Mouse (Mus musculus): ENCODE data around the gene Hivep3. TPM values are rescaled to one million over a fixed set of nuclear protein-coding genes. Genes with fewer than 3 reads are reported as not detected.

Gene Hivep3
- polyA plus RNA-seq, 1 experiment from 2014 or later = 5.7 TPM

GRCm38 (mm10) chr4:119972375-119972774 lies 238.8 kb downstream of the Hivep3 start:
- Histone ChIP-seq H3K9ac (ENCODE audit: low read length) (no peak overlapping the region), H3K9me3 (ENCODE audit: control insufficient read depth, low read length) (no peaks in the 10 kb centered on the region), H3K4me3 (ENCODE audit: low read depth, low read length) (no peak overlapping the region), H3K36me3 (ENCODE audit: control insufficient read depth, insufficient read depth, low read length) (no peaks in the 10 kb centered on the region), H3K27me3 (ENCODE audit: control insufficient read depth, insufficient read depth, low read length) (no peaks in the 10 kb centered on the region), H3K4me2 (ENCODE audit: low read depth) (no peak overlapping the region), H3K27ac (ENCODE audit: low read depth, low read length) (no peak overlapping the region), H3K4me1 (ENCODE audit: control insufficient read depth, insufficient read depth, low read length) (peaks cover 2% of the 10 kb centered on the region; the same call in 1 of the 2 replicates)
- ATAC-seq (ENCODE audit: insufficient read depth, low FRiP score, low TSS enrichment) (no peak), DNase-seq (ENCODE audit: low spot score) (no peak)
- 82% methylated on average over 6 of the region's 6 CpGs for WGBS

DNA sequence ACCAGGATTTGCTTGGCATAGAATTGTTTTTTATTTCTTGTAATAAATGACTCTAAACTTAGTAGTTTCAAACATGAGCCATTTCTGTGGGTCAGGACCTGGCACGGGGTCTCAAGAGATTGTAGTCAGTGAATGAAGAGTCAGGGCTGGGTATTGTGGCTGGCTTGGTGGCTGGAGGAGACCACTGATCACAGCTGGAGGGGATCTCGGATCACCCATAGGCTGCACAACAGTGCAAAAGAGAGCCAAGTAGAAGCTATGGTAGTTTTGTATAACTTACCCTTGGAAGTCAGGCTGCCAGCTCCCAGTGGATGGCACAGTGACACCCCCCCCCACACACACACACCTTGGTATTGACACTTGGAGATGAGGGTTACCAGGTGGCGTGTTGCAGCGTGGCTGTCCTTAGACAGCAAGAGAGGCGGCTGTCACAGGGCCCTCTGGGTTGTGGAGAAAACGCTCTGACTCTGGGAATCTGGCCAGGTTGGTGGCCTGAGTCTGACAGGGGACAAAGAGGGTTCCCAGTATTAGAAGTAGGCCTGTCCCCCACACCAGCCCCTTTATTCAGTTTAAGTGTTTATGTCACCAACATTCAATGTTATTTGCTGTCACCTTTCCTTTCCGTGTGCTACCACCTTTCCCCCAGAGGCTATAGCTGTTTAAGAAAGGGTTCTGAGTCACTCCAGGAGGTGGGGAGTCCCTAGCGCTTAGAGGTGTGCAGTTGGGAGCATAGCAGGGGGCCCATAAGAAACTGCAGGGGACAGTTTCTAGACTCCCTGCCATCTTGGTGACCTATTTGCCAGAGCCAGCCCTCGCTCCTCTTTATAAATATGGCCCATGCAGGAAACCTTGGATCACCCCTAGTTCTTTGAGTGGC lies 240.4 kb downstream of the Hivep3 start:
- H3K27ac ChIP-seq (ENCODE audit: low read depth, low read length) = no peak overlapping the region
- H3K4me2 ChIP-seq (ENCODE audit: low read depth) = no peak overlapping the region
- no peaks in the 10 kb centered on the region for H3K27me3 ChIP-seq (ENCODE audit: control insufficient read depth, insufficient read depth, low read length)
- no peaks in the 10 kb centered on the region for H3K9me3 ChIP-seq (ENCODE audit: control insufficient read depth, low read length)
- peaks cover 2% of the 10 kb centered on the region; the same call in 1 of the 2 replicates for H3K4me1 ChIP-seq (ENCODE audit: control insufficient read depth, insufficient read depth, low read length)
- 82% methylated on average over 9 of the region's 9 CpGs for WGBS
- DNase-seq (ENCODE audit: low spot score) (no peak), ATAC-seq (ENCODE audit: insufficient read depth, low FRiP score, low TSS enrichment) (no peak)
- H3K9ac ChIP-seq (ENCODE audit: low read length) = no peak overlapping the region
- H3K36me3 ChIP-seq (ENCODE audit: control insufficient read depth, insufficient read depth, low read length) = no peaks in the 10 kb centered on the region
- no peak overlapping the region for H3K4me3 ChIP-seq (ENCODE audit: low read depth, low read length)

DNA sequence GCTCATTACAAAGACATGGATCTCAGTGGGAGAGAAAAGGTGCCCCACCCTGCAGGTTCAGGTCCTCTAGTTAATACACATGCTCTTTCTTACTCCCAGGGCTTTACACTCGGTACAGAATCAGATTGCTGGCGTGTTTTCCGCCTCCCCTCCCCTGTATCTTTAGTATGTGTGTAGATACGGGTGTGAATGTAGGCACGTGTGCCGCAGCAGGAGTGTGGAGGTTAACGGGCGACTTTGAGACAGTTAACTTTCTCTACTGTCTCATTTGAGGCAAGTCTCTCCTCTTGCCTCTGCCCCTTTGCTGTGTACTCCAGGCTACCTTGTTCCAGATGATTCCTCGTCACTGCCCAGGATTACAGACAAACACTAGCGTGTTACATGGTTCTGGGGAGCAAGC lies 241.7 kb downstream of the Hivep3 start:
- WGBS = 88% methylated on average over 10 of the region's 10 CpGs
- no peak for ATAC-seq (ENCODE audit: insufficient read depth, low FRiP score, low TSS enrichment)

DNA sequence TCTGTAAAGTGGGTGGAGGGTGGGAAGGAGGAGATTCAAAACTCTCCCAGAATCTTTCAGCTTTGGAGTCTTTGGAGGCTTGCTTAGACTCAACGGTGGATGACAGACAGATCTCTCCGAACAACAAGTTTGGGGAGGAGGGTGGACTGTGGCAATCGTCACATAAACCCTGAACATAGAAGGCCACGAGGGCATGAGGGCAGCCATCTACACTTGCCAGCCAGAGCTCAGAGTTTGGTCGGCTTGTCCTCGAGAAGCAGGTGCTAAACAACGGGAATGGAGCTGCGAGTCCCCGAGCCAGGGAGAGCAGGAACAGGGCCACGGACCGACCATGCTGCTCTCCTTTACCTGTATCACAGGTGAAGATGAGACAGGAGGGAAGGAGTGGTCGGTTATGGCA lies 242.2 kb downstream of the Hivep3 start:
- H3K4me1 ChIP-seq (ENCODE audit: control insufficient read depth, insufficient read depth, low read length) = no peaks in the 10 kb centered on the region; the same call in 1 of the 2 replicates
- H3K9ac ChIP-seq (ENCODE audit: low read length) = no peak overlapping the region
- no peak overlapping the region for H3K27ac ChIP-seq (ENCODE audit: low read depth, low read length)
- ATAC-seq (ENCODE audit: insufficient read depth, low FRiP score, low TSS enrichment) (no peak), DNase-seq (ENCODE audit: low spot score) (no peak)
- 72% methylated on average over 12 of the region's 12 CpGs for WGBS
- H3K36me3 ChIP-seq (ENCODE audit: control insufficient read depth, insufficient read depth, low read length) = no peaks in the 10 kb centered on the region
- no peak overlapping the region for H3K4me2 ChIP-seq (ENCODE audit: low read depth)
- no peaks in the 10 kb centered on the region for H3K9me3 ChIP-seq (ENCODE audit: control insufficient read depth, low read length)
- no peaks in the 10 kb centered on the region for H3K27me3 ChIP-seq (ENCODE audit: control insufficient read depth, insufficient read depth, low read length)
- no peak overlapping the region for H3K4me3 ChIP-seq (ENCODE audit: low read depth, low read length)

More for the DNA sequence above, 241.7 kb downstream of the Hivep3 start:
- H3K4me1 ChIP-seq (ENCODE audit: control insufficient read depth, insufficient read depth, low read length) = no peaks in the 10 kb centered on the region; the same call in 1 of the 2 replicates
- H3K27me3 ChIP-seq (ENCODE audit: control insufficient read depth, insufficient read depth, low read length) = no peaks in the 10 kb centered on the region
- no peaks in the 10 kb centered on the region for H3K9me3 ChIP-seq (ENCODE audit: control insufficient read depth, low read length)
- no peak overlapping the region for H3K27ac ChIP-seq (ENCODE audit: low read depth, low read length)
- H3K4me2 ChIP-seq (ENCODE audit: low read depth) = no peak overlapping the region
- DNase-seq (ENCODE audit: low spot score) = no peak
- H3K4me3 ChIP-seq (ENCODE audit: low read depth, low read length) = no peak overlapping the region
- no peaks in the 10 kb centered on the region for H3K36me3 ChIP-seq (ENCODE audit: control insufficient read depth, insufficient read depth, low read length)
- no peak overlapping the region for H3K9ac ChIP-seq (ENCODE audit: low read length)

DNA sequence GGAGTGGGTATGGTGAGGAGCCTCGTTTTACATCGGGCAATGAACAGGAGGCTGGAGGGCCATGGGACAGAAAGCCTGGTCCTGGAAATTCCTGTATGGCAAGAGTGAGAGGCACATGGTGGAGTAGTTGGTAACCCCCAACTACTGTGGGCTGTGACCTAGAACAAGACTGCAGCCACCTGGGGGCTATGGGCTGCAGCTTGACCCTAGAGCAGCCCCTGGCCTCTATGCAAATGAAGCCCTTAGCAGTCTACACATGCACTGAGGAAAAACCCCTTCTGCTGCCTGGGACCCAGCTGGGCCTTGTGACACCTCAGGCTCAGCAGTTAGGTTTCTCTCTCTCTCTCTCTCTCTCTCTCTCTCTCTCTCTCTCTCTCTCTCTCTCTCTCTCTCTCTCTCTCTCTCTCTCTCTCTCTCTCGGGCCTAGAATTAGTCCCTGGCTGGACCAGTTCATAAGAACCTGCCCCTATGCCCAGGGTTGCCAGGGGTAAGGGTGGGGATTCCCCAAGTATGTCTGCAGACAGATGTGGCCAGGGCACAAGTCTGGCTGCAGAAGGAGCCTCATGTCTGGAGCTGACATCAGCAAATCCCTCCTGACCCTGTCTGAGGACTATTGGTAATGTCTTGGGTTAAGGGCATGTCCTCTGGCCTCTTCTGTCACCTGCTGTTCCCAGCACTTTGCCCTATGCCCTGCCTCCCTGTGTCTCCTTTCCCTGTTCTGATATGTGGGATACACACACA lies 243.0 kb downstream of the Hivep3 start:
- H3K4me3 ChIP-seq (ENCODE audit: low read depth, low read length) = no peak overlapping the region
- H3K4me2 ChIP-seq (ENCODE audit: low read depth) = no peak overlapping the region
- no peak for ATAC-seq (ENCODE audit: insufficient read depth, low FRiP score, low TSS enrichment)
- DNase-seq (ENCODE audit: low spot score) = peak; percentile 48
- no peaks in the 10 kb centered on the region; the same call in 1 of the 2 replicates for H3K4me1 ChIP-seq (ENCODE audit: control insufficient read depth, insufficient read depth, low read length)
- H3K9me3 ChIP-seq (ENCODE audit: control insufficient read depth, low read length) = no peaks in the 10 kb centered on the region
- no peak overlapping the region for H3K9ac ChIP-seq (ENCODE audit: low read length)
- H3K27ac ChIP-seq (ENCODE audit: low read depth, low read length) = no peak overlapping the region
- WGBS = 28% methylated on average over 2 of the region's 3 CpGs
- no peaks in the 10 kb centered on the region for H3K36me3 ChIP-seq (ENCODE audit: control insufficient read depth, insufficient read depth, low read length)
- no peaks in the 10 kb centered on the region for H3K27me3 ChIP-seq (ENCODE audit: control insufficient read depth, insufficient read depth, low read length)

- no peak overlapping the region for H3K4me3 ChIP-seq (ENCODE audit: low read depth, low read length)
- H3K27ac ChIP-seq (ENCODE audit: low read depth, low read length) = no peak overlapping the region
- WGBS = 81% methylated on average over 7 of the region's 7 CpGs
- no peak overlapping the region for H3K4me2 ChIP-seq (ENCODE audit: low read depth)
- ATAC-seq (ENCODE audit: insufficient read depth, low FRiP score, low TSS enrichment) (no peak), DNase-seq (ENCODE audit: low spot score) (no peak)
- H3K9me3 ChIP-seq (ENCODE audit: control insufficient read depth, low read length) = no peaks in the 10 kb centered on the region
- no peak overlapping the region for H3K9ac ChIP-seq (ENCODE audit: low read length)
- no peaks in the 10 kb centered on the region; the same call in 1 of the 2 replicates for H3K4me1 ChIP-seq (ENCODE audit: control insufficient read depth, insufficient read depth, low read length)
- no peaks in the 10 kb centered on the region for H3K36me3 ChIP-seq (ENCODE audit: control insufficient read depth, insufficient read depth, low read length)
- H3K27me3 ChIP-seq (ENCODE audit: control insufficient read depth, insufficient read depth, low read length) = no peaks in the 10 kb centered on the region
Measured at GRCm38 (mm10) chr4:119977817-119978491, 244.4 kb downstream of the Hivep3 start.

DNA sequence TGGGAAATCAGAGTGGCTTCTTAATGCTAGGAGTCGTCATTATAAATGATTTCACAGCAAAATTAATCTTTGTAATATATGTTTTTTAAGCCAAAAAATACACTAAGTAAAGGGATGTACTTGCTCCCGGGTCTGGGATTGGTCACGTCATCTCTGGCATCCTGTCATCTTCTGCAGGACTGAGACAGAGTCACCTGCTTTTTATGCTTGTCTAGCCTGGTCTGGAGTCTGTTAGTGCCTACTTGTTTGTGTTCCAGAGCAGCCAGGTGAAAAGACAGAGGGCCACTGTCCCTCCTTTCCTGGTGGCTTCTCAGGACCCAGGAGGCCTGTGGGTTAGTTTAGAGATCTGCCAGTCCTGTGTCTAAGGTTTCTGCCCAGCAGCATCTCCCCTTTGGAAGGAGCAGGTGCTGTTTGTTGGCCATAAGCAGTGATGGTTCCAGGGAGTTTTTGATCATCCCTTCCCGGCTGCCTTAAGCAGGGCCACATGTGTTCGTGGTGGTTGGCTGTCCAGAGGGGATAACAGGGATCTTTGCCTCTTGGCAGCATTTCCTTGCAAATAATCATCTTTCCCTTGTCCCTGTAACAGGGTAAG lies 245.8 kb downstream of the Hivep3 start:
- no peaks in the 10 kb centered on the region for H3K9me3 ChIP-seq (ENCODE audit: control insufficient read depth, low read length)
- no peak overlapping the region for H3K4me3 ChIP-seq (ENCODE audit: low read depth, low read length)
- 71% methylated on average over 5 of the region's 5 CpGs for WGBS
- no peak overlapping the region for H3K27ac ChIP-seq (ENCODE audit: low read depth, low read length)
- H3K36me3 ChIP-seq (ENCODE audit: control insufficient read depth, insufficient read depth, low read length) = no peaks in the 10 kb centered on the region
- ATAC-seq (ENCODE audit: insufficient read depth, low FRiP score, low TSS enrichment) (no peak), DNase-seq (ENCODE audit: low spot score) (no peak)
- H3K4me1 ChIP-seq (ENCODE audit: control insufficient read depth, insufficient read depth, low read length) = no peaks in the 10 kb centered on the region; the same call in 1 of the 2 replicates
- no peak overlapping the region for H3K4me2 ChIP-seq (ENCODE audit: low read depth)
- H3K9ac ChIP-seq (ENCODE audit: low read length) = no peak overlapping the region
- H3K27me3 ChIP-seq (ENCODE audit: control insufficient read depth, insufficient read depth, low read length) = no peaks in the 10 kb centered on the region

GRCm38 (mm10) chr4:119979918-119980317 lies 246.3 kb downstream of the Hivep3 start:
- no peaks in the 10 kb centered on the region for H3K9me3 ChIP-seq (ENCODE audit: control insufficient read depth, low read length)
- H3K9ac ChIP-seq (ENCODE audit: low read length) = no peak overlapping the region
- no peak overlapping the region for H3K4me2 ChIP-seq (ENCODE audit: low read depth)
- DNase-seq (ENCODE audit: low spot score) (no peak), ATAC-seq (ENCODE audit: insufficient read depth, low FRiP score, low TSS enrichment) (no peak)
- 74% methylated on average over 2 of the region's 2 CpGs for WGBS
- H3K36me3 ChIP-seq (ENCODE audit: control insufficient read depth, insufficient read depth, low read length) = no peaks in the 10 kb centered on the region
- no peaks in the 10 kb centered on the region for H3K27me3 ChIP-seq (ENCODE audit: control insufficient read depth, insufficient read depth, low read length)
- H3K4me3 ChIP-seq (ENCODE audit: low read depth, low read length) = no peak overlapping the region
- no peak overlapping the region for H3K27ac ChIP-seq (ENCODE audit: low read depth, low read length)
- no peaks in the 10 kb centered on the region; the same call in 1 of the 2 replicates for H3K4me1 ChIP-seq (ENCODE audit: control insufficient read depth, insufficient read depth, low read length)
